Mouse (Mus musculus) liver, adult 2 months (tissue): ENCODE results near the gene Atp2c2.

ENCODE experiments used
- CTCF ChIP-seq: fragments of 200-500 bp; IDR thresholded peaks from 2 replicates; pipeline ENCODE4 v1.5.1; 2011; ENCODE audit warnings: low read depth, low read length, control low read depth
- POLR2A ChIP-seq: fragments of 200-500 bp; IDR thresholded peaks from 2 replicates; pipeline ENCODE4 v1.6.1; 2011; ENCODE audit warnings: low read length, control low read depth; ENCODE audit not compliant: insufficient read depth; ENCODE audit errors: extremely low read depth

- TF ChIP-seq CTCF, result no peak
- TF ChIP-seq POLR2A, result no peak
These were observed 99.1 kb downstream of the Atp2c2 start for GRCm38 (mm10) chr8:119798965-119799264.
